Mouse (Mus musculus): ENCODE data around the gene Ly6g6c. TPM values are rescaled to one million over a fixed set of nuclear protein-coding genes. Genes with fewer than 3 reads are reported as not detected.

Gene Ly6g6c
- polyA plus RNA-seq, 1 experiment, result 146 TPM

- H3K4me1 ChIP-seq (ENCODE audit: control insufficient read depth, insufficient read depth, low read length), result peaks cover 5% of the 10 kb centered on the region; the same call in 1 of the 2 replicates
- H3K27ac ChIP-seq (ENCODE audit: control insufficient read depth, insufficient read depth, low read depth, low read length), result no peak overlapping the region
- H3K36me3 ChIP-seq (ENCODE audit: control insufficient read depth, insufficient read depth, low read length), result no peaks in the 10 kb centered on the region; the same call in 1 of the 2 replicates
- TF ChIP-seq CTCF (IDR thresholded peaks at IDR 0.05; ENCODE audit: control insufficient read depth, insufficient read depth, insufficient replicate concordance, low read depth, low read length) (no peak), POLR2A (IDR thresholded peaks at IDR 0.05; ENCODE audit: control insufficient read depth, low read depth, low read length) (no peak)
- H3K27me3 ChIP-seq (ENCODE audit: control insufficient read depth, insufficient read depth, low read length), result no peaks in the 10 kb centered on the region
- H3K4me3 ChIP-seq (ENCODE audit: control insufficient read depth, low read depth, low read length), result no peak overlapping the region
These were observed 23.0 kb downstream of the Ly6g6c start for GRCm38 (mm10) chr17:35088151-35088550.

GRCm38 (mm10) chr17:35088825-35089644 lies 23.8 kb downstream of the Ly6g6c start, which contains the start of gene Abhd16a:
Gene Abhd16a, plus strand, starts transcription at chr17:35089263.
- Histone ChIP-seq H3K27me3 (ENCODE audit: control insufficient read depth, insufficient read depth, low read length) (no peaks in the 10 kb centered on the region), H3K27ac (ENCODE audit: control insufficient read depth, insufficient read depth, low read depth, low read length) (peak within 1 kb of the TSS; percentile 92), H3K4me1 (ENCODE audit: control insufficient read depth, insufficient read depth, low read length) (peaks cover 5% of the 10 kb centered on the region; the same call in 1 of the 2 replicates), H3K36me3 (ENCODE audit: control insufficient read depth, insufficient read depth, low read length) (no peaks in the 10 kb centered on the region; the same call in 1 of the 2 replicates), H3K4me3 (ENCODE audit: control insufficient read depth, low read depth, low read length) (peak within 1 kb of the TSS; percentile 90)
- no peak for TF ChIP-seq CTCF (IDR thresholded peaks at IDR 0.05; ENCODE audit: control insufficient read depth, insufficient read depth, insufficient replicate concordance, low read depth, low read length)
- peak; percentile 90 for TF ChIP-seq POLR2A (IDR thresholded peaks at IDR 0.05; ENCODE audit: control insufficient read depth, low read depth, low read length)

DNA sequence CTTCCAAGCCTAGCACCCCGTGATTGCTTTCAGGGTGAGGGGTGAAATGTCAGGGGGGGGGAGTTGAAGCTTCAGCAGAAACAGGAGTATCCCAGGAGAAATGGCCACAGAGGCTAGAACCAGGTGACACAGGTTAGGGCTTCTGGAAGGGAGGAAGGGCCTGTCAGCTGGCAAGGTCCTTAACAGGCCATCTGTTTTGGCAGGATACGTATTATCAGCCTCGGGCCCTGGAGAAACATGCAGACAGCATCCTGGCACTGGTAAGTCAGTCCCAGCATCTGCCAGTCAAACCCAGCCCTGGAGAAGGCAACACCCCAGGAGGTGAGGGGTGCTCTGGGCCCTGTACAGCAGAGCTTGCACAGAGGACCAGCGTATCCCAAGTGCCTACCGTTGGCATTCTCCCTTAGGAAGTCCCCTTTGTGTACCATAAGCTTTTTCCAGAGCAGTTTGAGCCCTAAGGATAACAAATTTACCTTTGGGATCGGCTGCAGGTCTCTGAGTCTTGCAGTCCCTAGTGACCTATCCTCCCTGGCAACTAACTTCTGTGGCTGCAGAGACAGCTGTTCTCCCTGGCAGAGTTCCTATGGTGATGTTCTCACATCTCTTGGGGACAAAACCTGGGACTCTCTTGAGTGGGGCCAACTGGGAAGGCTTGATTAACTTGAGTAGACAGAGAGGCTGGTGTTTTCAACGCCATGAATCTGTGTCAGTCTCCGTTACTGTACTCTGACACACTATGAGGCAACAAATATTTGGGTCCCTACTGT lies 25.2 kb downstream of the Ly6g6c start:
- TF ChIP-seq CTCF (IDR thresholded peaks at IDR 0.05; ENCODE audit: control insufficient read depth, insufficient read depth, insufficient replicate concordance, low read depth, low read length) (no peak), POLR2A (IDR thresholded peaks at IDR 0.05; ENCODE audit: control insufficient read depth, low read depth, low read length) (no peak)
- Histone ChIP-seq H3K27ac (ENCODE audit: control insufficient read depth, insufficient read depth, low read depth, low read length) (no peak overlapping the region), H3K27me3 (ENCODE audit: control insufficient read depth, insufficient read depth, low read length) (no peaks in the 10 kb centered on the region), H3K36me3 (ENCODE audit: control insufficient read depth, insufficient read depth, low read length) (no peaks in the 10 kb centered on the region; the same call in 1 of the 2 replicates), H3K4me3 (ENCODE audit: control insufficient read depth, low read depth, low read length) (no peak overlapping the region), H3K4me1 (ENCODE audit: control insufficient read depth, insufficient read depth, low read length) (peaks cover 5% of the 10 kb centered on the region; the same call in 1 of the 2 replicates)

DNA sequence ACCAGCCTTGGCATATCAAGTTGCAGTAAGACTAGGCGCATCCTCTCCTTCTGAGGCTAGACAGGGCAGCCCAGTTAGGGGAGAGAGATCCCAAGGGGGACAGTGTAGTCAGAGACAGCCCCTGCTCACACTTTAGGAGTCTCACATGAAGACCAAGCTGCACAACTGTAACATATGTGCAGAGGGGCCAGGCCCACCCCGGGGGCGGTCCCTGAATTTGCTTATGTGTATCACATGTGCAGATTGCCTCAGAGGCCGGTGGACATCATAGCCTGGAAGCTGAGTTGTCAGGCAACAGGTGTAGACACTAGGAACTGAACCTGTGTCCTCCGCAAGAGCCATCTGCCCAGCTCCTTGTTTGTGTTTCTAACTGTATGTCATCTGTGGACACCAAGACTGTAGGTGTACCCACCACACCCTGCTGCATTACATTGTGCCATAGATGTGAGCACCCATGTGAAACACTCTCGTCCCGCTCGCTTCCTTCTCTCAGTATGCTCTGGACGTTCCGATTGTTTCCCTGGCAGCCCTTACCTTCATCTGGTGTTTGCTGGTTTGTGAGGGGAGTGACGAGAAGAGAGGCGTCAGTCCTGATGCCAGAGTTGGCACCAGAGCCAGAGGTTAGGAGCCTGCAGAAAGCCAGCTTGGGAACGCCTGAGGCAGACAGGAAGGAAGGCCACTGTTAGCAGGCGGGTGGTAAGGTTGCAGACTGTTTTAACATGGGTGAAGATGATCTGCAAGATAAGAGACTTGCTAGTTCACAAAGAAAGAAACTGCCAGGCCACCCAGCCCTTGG lies 27.4 kb downstream of the Ly6g6c start:
- H3K27ac ChIP-seq (ENCODE audit: control insufficient read depth, insufficient read depth, low read depth, low read length), result no peak overlapping the region
- H3K27me3 ChIP-seq (ENCODE audit: control insufficient read depth, insufficient read depth, low read length), result no peaks in the 10 kb centered on the region
- H3K36me3 ChIP-seq (ENCODE audit: control insufficient read depth, insufficient read depth, low read length), result no peaks in the 10 kb centered on the region; the same call in none of the 2 replicates
- H3K4me3 ChIP-seq (ENCODE audit: control insufficient read depth, low read depth, low read length), result no peak overlapping the region
- TF ChIP-seq POLR2A (IDR thresholded peaks at IDR 0.05; ENCODE audit: control insufficient read depth, low read depth, low read length) (no peak), CTCF (IDR thresholded peaks at IDR 0.05; ENCODE audit: control insufficient read depth, insufficient read depth, insufficient replicate concordance, low read depth, low read length) (no peak)
- H3K4me1 ChIP-seq (ENCODE audit: control insufficient read depth, insufficient read depth, low read length), result peaks cover 5% of the 10 kb centered on the region; the same call in 1 of the 2 replicates

GRCm38 (mm10) chr17:35094475-35095365 lies 29.5 kb downstream of the Ly6g6c start:
- Histone ChIP-seq H3K4me1 (ENCODE audit: control insufficient read depth, insufficient read depth, low read length) (peaks cover 5% of the 10 kb centered on the region; the same call in 1 of the 2 replicates), H3K27me3 (ENCODE audit: control insufficient read depth, insufficient read depth, low read length) (no peaks in the 10 kb centered on the region), H3K36me3 (ENCODE audit: control insufficient read depth, insufficient read depth, low read length) (no peaks in the 10 kb centered on the region; the same call in none of the 2 replicates), H3K4me3 (ENCODE audit: control insufficient read depth, low read depth, low read length) (no peak overlapping the region), H3K27ac (ENCODE audit: control insufficient read depth, insufficient read depth, low read depth, low read length) (no peak overlapping the region)
- no peak for TF ChIP-seq CTCF (IDR thresholded peaks at IDR 0.05; ENCODE audit: control insufficient read depth, insufficient read depth, insufficient replicate concordance, low read depth, low read length)
- TF ChIP-seq POLR2A (IDR thresholded peaks at IDR 0.05; ENCODE audit: control insufficient read depth, low read depth, low read length), result no peak

- no peak overlapping the region for H3K4me3 ChIP-seq (ENCODE audit: control insufficient read depth, low read depth, low read length)
- H3K4me1 ChIP-seq (ENCODE audit: control insufficient read depth, insufficient read depth, low read length), result no peaks in the 10 kb centered on the region
- no peaks in the 10 kb centered on the region; the same call in none of the 2 replicates for H3K36me3 ChIP-seq (ENCODE audit: control insufficient read depth, insufficient read depth, low read length)
- no peak overlapping the region for H3K27ac ChIP-seq (ENCODE audit: control insufficient read depth, insufficient read depth, low read depth, low read length)
- no peaks in the 10 kb centered on the region for H3K27me3 ChIP-seq (ENCODE audit: control insufficient read depth, insufficient read depth, low read length)
- no peak for TF ChIP-seq POLR2A (IDR thresholded peaks at IDR 0.05; ENCODE audit: control insufficient read depth, low read depth, low read length)
- TF ChIP-seq CTCF (IDR thresholded peaks at IDR 0.05; ENCODE audit: control insufficient read depth, insufficient read depth, insufficient replicate concordance, low read depth, low read length), result no peak
These were observed 31.4 kb downstream of the Ly6g6c start for GRCm38 (mm10) chr17:35096597-35096996.
